Mouse (Mus musculus) C2C12 (cell line): ENCODE data around the gene Gypa.

Source experiments
- CTCF ChIP-seq: IDR thresholded peaks from one replicate; pipeline ENCODE4 v1.5.1; 2011; ENCODE audit not compliant: control insufficient read depth, insufficient read depth, insufficient read length
- FOSL1 ChIP-seq: IDR thresholded peaks from one replicate; pipeline ENCODE4 v1.8.0; 2011; ENCODE audit warnings: mild to moderate bottlenecking, low read length; ENCODE audit not compliant: poor library complexity, insufficient read depth, severe bottlenecking
- MAX ChIP-seq: IDR thresholded peaks from one replicate; pipeline ENCODE4 v1.6.1; 2011; ENCODE audit warnings: mild to moderate bottlenecking, control low read depth
- MYOG ChIP-seq: IDR thresholded peaks from one replicate; pipeline ENCODE4 v1.6.1; 2011; ENCODE audit not compliant: control insufficient read depth, insufficient read length; ENCODE audit errors: extremely low read depth
- USF1 ChIP-seq: IDR thresholded peaks from one replicate; pipeline ENCODE4 v1.6.1; 2011; ENCODE audit warnings: low read depth, mild to moderate bottlenecking, control low read depth, moderate library complexity

- no peak for TF ChIP-seq CTCF
- no peak for TF ChIP-seq MAX
- no peak for TF ChIP-seq FOSL1
- TF ChIP-seq MYOG, result no peak
- TF ChIP-seq USF1, result no peak
Observed at GRCm38 (mm10) chr8:80447217-80447616, 46.4 kb upstream of the Gypa start.
